Mouse (Mus musculus) limb, embryonic 10.5 days (tissue): Measurements from ENCODE around the gene Tec. TPM values are rescaled to one million over a fixed set of nuclear protein-coding genes. Genes with fewer than 3 reads are reported as not detected.

ENCODE experiments used
- DNase-seq: peaks from one replicate; pipeline ENCODE4 v3.0.0-alpha.2; 2017; ENCODE audit warnings: low spot score
- H3K27ac ChIP-seq: fragments of 300-500 bp; sonication (generic); 2 replicates; pipeline ENCODE4 v1.5.1; 2016; ENCODE audit warnings: mild to moderate bottlenecking
- H3K27me3 ChIP-seq: fragments of 300-500 bp; sonication (generic); 2 replicates; pipeline ENCODE4 v1.6.1; 2016; ENCODE audit warnings: low read depth, mild to moderate bottlenecking; ENCODE audit not compliant: poor library complexity, severe bottlenecking
- H3K36me3 ChIP-seq: fragments of 300-500 bp; sonication (generic); 2 replicates; pipeline ENCODE4 v1.6.1; 2016; ENCODE audit warnings: mild to moderate bottlenecking, moderate library complexity
- H3K4me1 ChIP-seq: fragments of 300-500 bp; sonication (generic); 2 replicates; pipeline ENCODE4 v1.6.1; 2016
- H3K4me3 ChIP-seq: fragments of 300-500 bp; sonication (generic); 2 replicates; pipeline ENCODE4 v1.5.1; 2016; ENCODE audit warnings: mild to moderate bottlenecking, moderate library complexity
- H3K9me3 ChIP-seq: fragments of 300-500 bp; sonication (generic); replicated peaks from 2 replicates; pipeline ENCODE4 v1.6.1; 2016; ENCODE audit warnings: mild to moderate bottlenecking
- WGBS: fragments of 180-500 bp; shearing (Covaris S2); methylation state at CpG from one replicate; pipeline ENCODE4 v1.1.7; 2016; 5-methylcytosine and 5-hydroxymethylcytosine counted together
- polyA plus RNA-seq: library from polyadenylated mRNA; unstranded; fragments of >200 nt; fragmentation: Nextera tagmentation; extraction: Ambion mirVana; gene quantifications from 2 replicates; pipeline ENCODE4 v1.2.1, GENCODE M21; 2016

Gene Tec
- polyA plus RNA-seq, 1 experiment from 2014 or later, result 3.1 TPM

DNA sequence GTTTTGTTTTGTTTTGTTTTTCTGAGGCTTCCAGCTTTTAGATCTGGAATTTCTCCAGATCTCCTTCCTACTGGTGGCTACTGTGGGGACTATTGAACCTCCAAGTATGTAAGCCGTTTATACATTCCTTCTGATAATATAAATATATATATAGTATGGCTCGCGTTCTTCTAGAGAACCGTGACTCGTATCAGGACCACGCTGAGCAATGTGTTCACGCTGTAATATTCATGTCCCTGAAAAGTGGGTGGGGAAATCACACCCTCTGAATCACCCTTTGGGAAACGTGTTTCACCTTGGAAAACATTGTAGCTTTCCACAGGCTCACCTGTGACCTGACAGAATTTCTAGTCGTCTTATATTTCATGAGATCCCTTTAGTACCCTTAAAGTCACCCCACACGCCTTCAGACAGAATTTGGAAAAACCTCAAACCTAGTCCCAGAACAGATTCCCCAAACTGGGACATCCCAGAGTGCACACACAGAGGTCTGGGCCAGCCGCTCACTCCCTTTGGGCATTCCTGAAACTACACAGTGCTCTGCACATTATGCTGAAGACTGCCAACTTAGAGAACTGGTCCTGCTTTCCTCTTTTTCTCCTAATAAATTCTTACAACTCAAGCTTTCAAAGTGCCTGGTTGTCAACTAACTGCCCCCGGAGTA lies 13.6 kb upstream of the Tec start:
- DNase-seq, result no peak
- WGBS, result 88% methylated on average over 12 of the region's 12 CpGs
- no peak overlapping the region for H3K27ac ChIP-seq

DNA sequence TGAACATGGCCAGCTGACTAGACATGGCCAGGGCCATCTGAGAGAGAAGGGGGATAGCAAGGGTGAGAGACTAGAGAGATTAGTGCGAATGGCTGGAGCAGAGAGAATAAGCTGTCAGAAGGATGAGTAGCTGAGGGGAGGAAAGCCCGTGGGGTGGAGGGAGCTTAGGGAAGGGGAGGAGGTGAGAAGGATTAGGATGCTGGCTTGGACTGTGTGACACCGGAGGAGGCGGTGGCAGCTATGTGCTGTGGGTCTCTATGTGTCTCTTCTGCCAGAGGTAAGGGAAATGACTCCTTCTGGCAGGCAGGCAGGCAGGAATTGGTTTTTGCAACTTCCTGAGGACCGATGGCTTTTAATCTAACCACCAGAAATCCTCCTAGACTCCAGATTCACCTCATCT lies 11.5 kb upstream of the Tec start:
- 28% methylated on average over 5 of the region's 5 CpGs for WGBS
- Histone ChIP-seq H3K36me3 (no peaks in the 10 kb centered on the region), H3K4me1 (peaks cover 13% of the 10 kb centered on the region), H3K27ac (no peak overlapping the region), H3K9me3 (no peaks in the 10 kb centered on the region), H3K4me3 (no peak overlapping the region), H3K27me3 (peaks cover 48% of the 10 kb centered on the region)
- DNase-seq, result no peak

More for the DNA sequence above, 13.6 kb upstream of the Tec start:
- no peaks in the 10 kb centered on the region for H3K36me3 ChIP-seq
- peaks cover 8% of the 10 kb centered on the region; the same call in 1 of the 2 replicates for H3K4me1 ChIP-seq
- peaks cover 31% of the 10 kb centered on the region; the same call in 1 of the 2 replicates for H3K27me3 ChIP-seq
- no peaks in the 10 kb centered on the region for H3K9me3 ChIP-seq
- no peak overlapping the region for H3K4me3 ChIP-seq

DNA sequence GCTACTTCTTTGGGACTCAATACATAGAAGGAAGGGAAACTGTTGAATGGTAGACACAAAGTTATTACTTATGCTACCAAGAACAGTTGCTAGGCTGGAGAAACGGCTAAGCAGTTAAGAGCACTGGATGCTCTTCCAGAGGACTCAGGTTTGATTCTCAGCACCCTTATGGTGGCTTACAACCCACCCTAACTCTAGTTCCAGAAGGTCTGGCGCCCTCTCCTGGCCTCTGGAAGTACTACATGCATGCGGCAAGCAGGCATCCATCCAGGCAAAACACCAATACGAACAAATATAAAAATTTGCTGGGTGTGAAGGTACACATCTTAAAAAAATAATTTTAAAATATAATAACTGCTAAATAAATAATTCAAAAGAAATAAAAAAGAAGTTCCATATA lies 2.8 kb upstream of the Tec start:
- no peaks in the 10 kb centered on the region for H3K9me3 ChIP-seq
- peaks cover 22% of the 10 kb centered on the region for H3K4me1 ChIP-seq
- no peaks in the 10 kb centered on the region for H3K36me3 ChIP-seq
- no peak overlapping the region for H3K27ac ChIP-seq
- no peak for DNase-seq
- H3K27me3 ChIP-seq, result peaks cover 40% of the 10 kb centered on the region
- 78% methylated on average over 4 of the region's 4 CpGs for WGBS
- H3K4me3 ChIP-seq, result no peak overlapping the region

DNA sequence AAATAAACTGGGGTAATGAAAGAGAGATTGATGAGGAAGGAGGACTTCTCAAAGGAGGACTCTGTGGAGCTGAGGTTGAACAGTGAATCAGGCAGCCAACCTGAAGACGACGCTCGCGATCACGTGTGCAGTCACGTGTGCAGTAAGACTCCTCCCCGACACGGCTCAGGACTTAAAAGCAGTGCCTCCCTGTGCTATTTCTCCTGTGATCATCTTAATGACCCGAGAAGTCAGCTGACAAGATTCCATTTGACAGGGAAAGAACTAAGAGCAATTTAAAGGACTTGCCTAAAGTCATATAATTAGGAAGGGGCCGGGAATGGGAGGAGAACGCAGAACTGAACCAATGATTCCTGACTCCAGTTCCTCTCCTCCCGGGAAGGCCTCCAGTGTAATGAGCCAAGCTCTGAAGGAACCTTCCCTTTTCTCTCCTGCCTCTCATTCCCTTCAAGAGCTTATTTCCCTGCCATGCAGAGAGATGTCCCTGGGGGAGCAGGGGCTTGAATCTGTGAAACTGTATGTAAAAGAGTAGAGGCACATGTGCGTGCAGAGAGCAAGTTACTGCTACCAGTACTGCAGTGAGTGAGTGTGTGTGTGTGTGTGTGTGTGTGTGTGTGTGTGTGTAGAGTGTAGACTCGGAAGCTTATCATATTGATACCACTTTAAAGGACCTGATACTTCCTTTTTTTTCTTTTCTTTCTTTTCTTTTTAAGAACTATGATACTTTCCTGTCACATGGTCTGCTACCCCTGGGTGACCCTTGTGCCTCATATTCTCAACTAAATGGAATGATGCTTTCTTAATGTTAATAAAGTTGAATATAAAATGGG lies 1.7 kb upstream of the Tec start:
- H3K36me3 ChIP-seq, result no peaks in the 10 kb centered on the region
- peaks cover 40% of the 10 kb centered on the region for H3K27me3 ChIP-seq
- no peaks in the 10 kb centered on the region for H3K9me3 ChIP-seq
- H3K4me1 ChIP-seq, result peaks cover 16% of the 10 kb centered on the region
- no peak overlapping the region for H3K27ac ChIP-seq
- H3K4me3 ChIP-seq, result no peak overlapping the region
- DNase-seq, result no peak
- WGBS, result 67% methylated on average over 14 of the region's 14 CpGs

DNA sequence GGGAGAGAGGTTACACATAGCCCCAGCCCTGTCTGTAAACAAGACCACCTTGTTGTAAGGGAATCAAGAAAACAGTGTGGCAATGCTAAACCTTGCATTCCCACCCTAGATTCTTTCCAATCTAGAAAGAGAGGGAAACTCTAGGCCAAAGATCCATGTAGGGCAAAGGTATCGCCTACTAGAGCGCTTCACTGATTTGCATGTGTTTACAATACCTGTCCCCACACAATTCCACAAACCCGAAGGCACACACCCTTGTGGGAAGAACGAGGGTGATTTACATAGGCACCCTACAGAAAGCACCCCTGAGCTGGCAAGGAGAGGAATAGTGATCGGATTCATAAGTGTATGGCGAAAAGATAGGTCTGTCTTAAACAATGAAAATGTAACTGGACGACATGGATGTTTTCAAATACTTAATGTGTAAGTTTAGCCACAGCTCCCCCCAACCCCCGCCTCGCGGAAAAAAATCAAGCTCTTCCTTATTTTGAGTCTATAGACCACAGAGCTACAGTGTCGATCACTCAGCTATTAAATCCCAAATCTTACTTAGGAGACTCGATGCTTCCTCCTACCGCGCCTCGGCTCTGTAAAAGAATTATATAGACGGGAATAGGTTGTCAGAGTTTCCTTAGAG lies 1.1 kb downstream of the Tec start:
- Histone ChIP-seq H3K4me1 (peaks cover 16% of the 10 kb centered on the region), H3K27ac (no peak overlapping the region), H3K27me3 (peaks cover 40% of the 10 kb centered on the region), H3K36me3 (no peaks in the 10 kb centered on the region), H3K4me3 (no peak overlapping the region), H3K9me3 (no peaks in the 10 kb centered on the region)
- no peak for DNase-seq
- WGBS, result 25% methylated on average over 16 of the region's 16 CpGs

DNA sequence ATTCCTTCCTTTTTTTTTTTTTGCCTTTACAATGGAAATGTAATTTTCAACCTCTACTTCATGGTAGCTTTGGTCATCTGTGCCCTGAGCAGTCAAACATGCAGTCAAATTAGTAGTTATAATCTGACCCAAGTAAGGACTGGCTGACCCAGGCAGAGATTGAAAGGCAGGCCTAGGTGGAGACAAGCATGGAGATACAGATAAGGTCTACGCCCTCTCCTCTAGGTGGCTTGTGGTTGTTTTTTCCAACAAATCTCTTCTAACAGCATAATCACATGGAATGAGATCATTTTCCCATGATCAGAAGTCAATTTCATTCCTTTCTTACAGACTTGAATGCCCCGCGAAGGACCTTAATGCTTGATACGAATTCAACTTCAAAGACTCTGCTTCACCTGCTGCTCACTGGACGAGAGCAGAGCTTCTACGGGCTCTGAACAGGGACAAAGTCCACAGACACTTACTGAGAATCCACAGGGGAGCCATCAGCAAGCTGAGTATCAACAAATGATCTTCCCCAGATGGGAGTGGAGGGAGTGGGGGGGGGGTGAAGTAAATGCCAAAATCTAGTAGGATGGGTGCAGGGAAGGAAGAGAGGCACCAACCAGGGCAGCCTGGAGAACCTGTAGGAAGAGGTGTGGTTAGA lies 1.9 kb downstream of the Tec start:
- no peak for DNase-seq
- Histone ChIP-seq H3K9me3 (no peaks in the 10 kb centered on the region), H3K4me3 (no peak overlapping the region), H3K27me3 (peaks cover 40% of the 10 kb centered on the region), H3K4me1 (peaks cover 16% of the 10 kb centered on the region), H3K27ac (no peak overlapping the region), H3K36me3 (no peaks in the 10 kb centered on the region)
- WGBS, result 66% methylated on average over 6 of the region's 6 CpGs

DNA sequence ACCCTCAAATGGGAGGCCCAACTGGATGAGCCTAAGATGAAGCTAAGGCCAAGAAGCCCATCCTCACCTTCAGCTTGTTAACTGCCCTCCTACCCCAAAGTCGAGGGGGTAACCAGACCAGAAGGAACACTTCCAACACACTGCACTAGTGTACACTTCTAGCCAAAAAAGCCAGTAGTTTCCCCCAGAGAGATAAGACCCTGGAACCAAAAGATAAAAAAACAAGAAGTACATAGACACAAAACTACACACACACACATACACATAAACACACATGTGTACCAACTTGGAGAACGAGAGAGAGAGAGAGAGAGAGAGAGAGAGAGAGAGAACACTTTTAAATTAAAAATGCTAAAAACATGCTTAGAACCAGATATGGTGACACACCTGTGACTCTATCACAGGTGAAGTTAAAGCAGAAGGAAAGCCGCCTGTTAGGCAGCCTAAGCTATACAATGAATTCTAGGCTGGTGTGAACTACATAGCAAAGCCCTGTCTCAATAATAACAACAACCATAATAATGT lies 3.6 kb downstream of the Tec start:
- no peaks in the 10 kb centered on the region for H3K9me3 ChIP-seq
- no peak overlapping the region for H3K27ac ChIP-seq
- peaks cover 34% of the 10 kb centered on the region for H3K27me3 ChIP-seq
- H3K36me3 ChIP-seq, result no peaks in the 10 kb centered on the region
- H3K4me1 ChIP-seq, result peaks cover 12% of the 10 kb centered on the region
- no peak for DNase-seq
- WGBS, result 81% methylated on average over 3 of the region's 3 CpGs
- no peak overlapping the region for H3K4me3 ChIP-seq

DNA sequence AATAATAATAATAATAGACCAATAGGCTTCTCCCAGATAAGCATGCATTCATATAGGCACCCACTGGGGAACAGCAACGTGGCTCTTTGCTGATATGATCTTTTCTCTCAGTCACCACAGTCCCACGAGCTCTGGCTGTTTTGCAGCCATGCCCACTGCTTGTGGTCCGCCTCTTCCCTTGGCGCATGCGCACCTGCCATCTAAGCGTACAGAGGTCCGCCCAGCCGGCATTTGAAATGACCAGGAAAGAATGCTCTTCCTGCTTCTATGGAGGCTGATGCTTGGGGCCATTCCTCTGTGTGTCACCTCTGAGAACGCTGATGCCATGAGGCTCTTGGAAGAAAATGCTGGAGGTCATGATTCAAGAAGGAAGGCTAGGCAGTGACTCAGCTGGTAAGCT lies 5.1 kb downstream of the Tec start:
- no peaks in the 10 kb centered on the region for H3K9me3 ChIP-seq
- no peaks in the 10 kb centered on the region for H3K36me3 ChIP-seq
- no peak for DNase-seq
- H3K27me3 ChIP-seq, result peaks cover 30% of the 10 kb centered on the region
- H3K4me3 ChIP-seq, result no peak overlapping the region
- H3K27ac ChIP-seq, result no peak overlapping the region
- peaks cover 4% of the 10 kb centered on the region; the same call in 1 of the 2 replicates for H3K4me1 ChIP-seq
- WGBS, result 93% methylated on average over 9 of the region's 9 CpGs

DNA sequence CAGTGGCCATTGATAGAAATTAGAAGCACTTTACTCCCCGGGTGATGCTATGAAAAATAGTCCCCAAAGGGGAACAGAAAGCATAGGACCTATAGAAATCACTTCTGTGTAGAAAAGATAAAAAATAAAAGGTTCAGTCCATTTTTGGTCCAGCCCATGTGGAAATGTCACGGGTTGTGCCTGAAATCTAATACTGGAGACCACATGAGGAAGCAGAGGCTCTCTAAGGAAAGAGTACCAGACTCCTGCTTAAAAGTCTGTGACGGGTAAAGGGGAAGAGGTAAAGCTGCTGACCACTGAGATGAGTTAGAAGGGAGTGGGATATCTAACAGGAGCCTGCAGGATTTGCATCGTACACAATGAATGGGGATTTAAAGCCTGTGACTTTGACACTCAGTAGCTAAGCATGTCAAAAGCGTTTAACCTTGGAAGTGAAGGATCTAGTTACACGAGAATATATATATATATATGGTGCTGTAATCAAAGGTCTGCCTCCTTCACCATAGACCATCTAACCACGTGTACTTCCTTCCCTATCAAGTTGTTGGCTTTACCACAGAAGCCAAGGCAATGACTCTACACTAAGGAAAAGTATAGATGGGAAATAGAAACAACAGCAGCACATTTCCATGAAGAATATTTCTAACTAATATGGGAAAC lies 6.4 kb downstream of the Tec start:
- H3K27me3 ChIP-seq, result peaks cover 16% of the 10 kb centered on the region
- no peak for DNase-seq
- 80% methylated on average over 7 of the region's 7 CpGs for WGBS
- H3K27ac ChIP-seq, result no peak overlapping the region
- no peaks in the 10 kb centered on the region for H3K9me3 ChIP-seq
- H3K4me3 ChIP-seq, result no peak overlapping the region
- H3K4me1 ChIP-seq, result peaks cover 9% of the 10 kb centered on the region; the same call in 1 of the 2 replicates
- no peaks in the 10 kb centered on the region for H3K36me3 ChIP-seq

DNA sequence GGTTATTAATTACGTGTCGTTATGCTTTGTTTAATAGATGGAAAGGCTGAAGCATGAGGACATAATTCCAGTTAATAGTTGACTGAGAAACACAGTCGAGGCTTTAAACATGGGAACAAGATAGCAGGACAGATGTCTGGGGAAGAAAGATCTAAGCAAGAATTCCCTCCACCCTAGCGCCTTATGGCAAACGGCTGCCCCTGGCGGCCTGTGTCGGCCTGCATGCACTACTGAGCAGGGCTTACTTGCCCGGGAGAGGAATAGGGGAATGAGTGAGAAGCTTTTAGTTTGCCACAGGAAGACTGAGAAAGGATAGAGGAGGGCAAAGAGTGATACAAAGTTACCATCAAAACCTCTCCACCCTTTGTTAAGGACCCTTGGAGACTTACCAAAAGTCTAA lies 7.4 kb downstream of the Tec start:
- WGBS, result 82% methylated on average over 8 of the region's 8 CpGs
- Histone ChIP-seq H3K4me3 (no peak overlapping the region), H3K9me3 (no peaks in the 10 kb centered on the region), H3K27me3 (peaks cover 7% of the 10 kb centered on the region), H3K4me1 (peaks cover 11% of the 10 kb centered on the region; the same call in 1 of the 2 replicates), H3K27ac (no peak overlapping the region), H3K36me3 (no peaks in the 10 kb centered on the region)
- DNase-seq, result no peak

DNA sequence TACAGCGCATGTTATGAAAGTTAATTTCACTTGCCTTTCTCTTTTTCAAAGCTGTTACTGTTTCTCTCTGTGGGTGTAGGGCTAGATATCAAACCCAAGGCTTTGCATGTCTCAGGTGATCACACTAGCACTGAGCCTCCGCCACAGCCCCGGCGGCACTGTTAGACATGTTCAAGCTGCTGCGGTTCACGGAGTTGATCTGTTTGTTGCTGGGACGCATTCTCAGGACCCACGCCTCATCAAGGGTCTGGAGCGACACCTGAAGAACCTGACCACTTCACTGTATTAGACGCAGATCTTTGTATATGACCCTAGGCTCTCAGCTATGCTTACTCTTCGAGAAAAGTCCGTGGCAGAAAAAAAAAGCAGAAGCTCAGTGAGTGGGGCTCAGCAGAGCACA lies 10.0 kb downstream of the Tec start:
- Histone ChIP-seq H3K4me1 (peaks cover 16% of the 10 kb centered on the region; the same call in 1 of the 2 replicates), H3K4me3 (no peak overlapping the region), H3K9me3 (no peaks in the 10 kb centered on the region), H3K36me3 (no peaks in the 10 kb centered on the region), H3K27ac (no peak overlapping the region), H3K27me3 (no peaks in the 10 kb centered on the region)
- DNase-seq, result no peak
- 94% methylated on average over 12 of the region's 12 CpGs for WGBS

DNA sequence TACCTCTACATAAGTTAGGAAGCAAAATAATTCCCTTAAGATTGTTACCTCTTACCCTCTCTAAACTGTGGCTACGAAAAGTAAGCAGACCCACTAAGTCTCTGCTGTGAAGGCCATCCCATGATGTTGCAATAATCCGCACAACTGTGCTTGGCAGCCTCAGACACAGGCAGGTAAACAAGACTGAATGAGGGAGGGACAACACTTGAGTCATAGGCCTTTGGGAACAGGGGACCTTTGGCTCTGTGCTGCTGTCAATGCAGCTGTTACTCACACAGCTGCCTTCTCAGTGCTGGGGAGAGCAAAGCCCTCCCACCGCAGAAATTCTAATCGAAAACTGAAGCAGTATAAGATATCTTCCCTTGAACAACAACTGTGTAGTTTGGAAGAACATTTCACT lies 10.5 kb downstream of the Tec start:
- Histone ChIP-seq H3K4me1 (peaks cover 16% of the 10 kb centered on the region; the same call in 1 of the 2 replicates), H3K27ac (no peak overlapping the region), H3K9me3 (no peaks in the 10 kb centered on the region), H3K27me3 (no peaks in the 10 kb centered on the region), H3K4me3 (no peak overlapping the region), H3K36me3 (no peaks in the 10 kb centered on the region)
- no peak for DNase-seq
- 93% methylated on average over 4 of the region's 4 CpGs for WGBS
